Mouse (Mus musculus): Measurements from ENCODE around the gene Rusc2. TPM values are rescaled to one million over a fixed set of nuclear protein-coding genes. Genes with fewer than 3 reads are reported as not detected.
A peak's percentile ranks its signal among the peaks of the same experiment; 100 is the strongest.

The Rusc2 gene
- total and polyA plus RNA-seq, 3 experiments, result 2.4 to 7.3 TPM; not detected in 1

GRCm38 (mm10) chr4:43441639-43442038, 59.9 kb downstream of the Rusc2 start, which contains the start of gene Tesk1:
Tesk1 (plus strand) TSS chr4:43441939.
- Histone ChIP-seq H3K9me3 (replicated peaks; ENCODE audit: insufficient read depth, low read length) (no peaks in the 10 kb centered on the region), H3K36me3 (ENCODE audit: control insufficient read depth in 1 of 2, insufficient read depth in 2 of 2, low read length in 2 of 2) (no peaks in the 10 kb centered on the region), H3K27me3 (ENCODE audit: control insufficient read depth in 1 of 2, insufficient read depth in 2 of 2, low read length in 2 of 2) (no peaks in the 10 kb centered on the region), H3K9ac (ENCODE audit: control insufficient read depth, low read depth, low read length, poor library complexity, severe bottlenecking) (peak within 1 kb of the TSS; percentile 59), H3K27ac (ENCODE audit: control insufficient read depth, low read depth, low read length) (peak within 1 kb of the TSS; percentile 30), H3K4me1 (ENCODE audit: control insufficient read depth in 1 of 2, insufficient read depth in 2 of 2, low read length in 2 of 2) (peaks cover 0 to 1% of the 10 kb centered on the region in 2 experiments; a peak in 2 of 4 replicates), H3K79me2 (ENCODE audit: control insufficient read depth, insufficient read depth, low read length, poor library complexity) (peaks cover 3% of the 10 kb centered on the region; the same call in 1 of the 2 replicates), H3K4me3 (ENCODE audit: control insufficient read depth in 1 of 2, insufficient read depth in 1 of 2, low read depth in 2 of 2, low read length in 2 of 2) (peak within 1 kb of the TSS; percentile 78 to 90)
- no peak for DNase-seq (ENCODE audit: low read depth, low spot score)
- TF ChIP-seq ZKSCAN1 (IDR thresholded peaks at IDR 0.05; ENCODE audit: low read depth, low read length) (no peak), BHLHE40 (IDR thresholded peaks at IDR 0.05; ENCODE audit: borderline replicate concordance, low read depth, low read length) (no peak), MAFK (IDR thresholded peaks at IDR 0.05; ENCODE audit: borderline replicate concordance, low read depth, low read length) (no peak), ZC3H11A (IDR thresholded peaks at IDR 0.05; ENCODE audit: low read depth, low read length) (no peak), UBTF (IDR thresholded peaks at IDR 0.05; ENCODE audit: borderline replicate concordance, insufficient read depth, low read depth, low read length) (no peak), GABPA (IDR thresholded peaks at IDR 0.05; ENCODE audit: low read depth, low read length) (no peak), RCOR1 (IDR thresholded peaks at IDR 0.05; ENCODE audit: low read depth, low read length) (no peak), ELF1 (IDR thresholded peaks at IDR 0.05; ENCODE audit: low read depth, low read length) (no peak), TBP (IDR thresholded peaks at IDR 0.05; ENCODE audit: low read depth, low read length) (no peak), MEF2A (IDR thresholded peaks at IDR 0.05; ENCODE audit: extremely low read depth, insufficient replicate concordance, low read depth, low read length, poor library complexity, severe bottlenecking) (no peak), ZMIZ1 (IDR thresholded peaks at IDR 0.05; ENCODE audit: low read depth, low read length) (no peak), ETS1 (IDR thresholded peaks at IDR 0.05; ENCODE audit: low read depth, low read length) (no peak), ZNF384 (IDR thresholded peaks at IDR 0.05; ENCODE audit: low read depth, low read length) (no peak), USF2 (IDR thresholded peaks at IDR 0.05; ENCODE audit: borderline replicate concordance in 1 of 2, insufficient read depth in 1 of 2, low read depth in 1 of 2, low read length in 2 of 2) (no peak), CHD1 (IDR thresholded peaks at IDR 0.05; ENCODE audit: low read depth, low read length) (no peak), SIN3A (IDR thresholded peaks at IDR 0.05; ENCODE audit: low read length) (no peak), POLR2AphosphoS2 (IDR thresholded peaks at IDR 0.05; ENCODE audit: low read length) (no peak)

DNA sequence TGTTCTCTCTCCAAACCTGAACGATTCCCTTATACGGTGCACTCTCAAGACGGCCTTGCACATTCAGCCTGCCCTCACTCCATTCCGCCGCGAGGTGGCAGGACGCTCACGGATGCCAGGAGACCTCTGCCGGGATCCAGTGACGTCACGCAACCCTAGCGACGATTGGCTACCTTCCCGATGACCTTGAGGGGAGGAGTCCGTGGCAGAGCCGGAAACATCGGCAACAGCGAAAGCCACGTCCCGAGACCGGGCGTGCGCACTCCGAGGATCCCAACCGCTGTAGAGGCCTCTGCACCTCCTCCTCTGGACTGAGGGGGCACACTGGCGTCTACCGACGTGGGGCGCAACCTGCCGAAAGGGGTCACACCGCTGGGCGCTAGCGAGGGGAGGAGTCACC, 60.3 kb downstream of the Rusc2 start:
- Histone ChIP-seq H3K9me3 (replicated peaks; ENCODE audit: insufficient read depth, low read length) (no peaks in the 10 kb centered on the region), H3K4me1 (ENCODE audit: control insufficient read depth in 1 of 2, insufficient read depth in 2 of 2, low read length in 2 of 2) (peaks cover 0 to 1% of the 10 kb centered on the region in 2 experiments; a peak in 2 of 4 replicates), H3K27me3 (ENCODE audit: control insufficient read depth in 1 of 2, insufficient read depth in 2 of 2, low read length in 2 of 2) (no peaks in the 10 kb centered on the region), H3K79me2 (ENCODE audit: control insufficient read depth, insufficient read depth, low read length, poor library complexity) (peaks cover 3% of the 10 kb centered on the region; the same call in 1 of the 2 replicates), H3K4me3 (ENCODE audit: control insufficient read depth in 1 of 2, insufficient read depth in 1 of 2, low read depth in 2 of 2, low read length in 2 of 2) (peak overlapping the region; percentile 78 to 90), H3K9ac (ENCODE audit: control insufficient read depth, low read depth, low read length, poor library complexity, severe bottlenecking) (peak overlapping the region; percentile 59), H3K27ac (ENCODE audit: control insufficient read depth, low read depth, low read length) (peak overlapping the region; percentile 30), H3K36me3 (ENCODE audit: control insufficient read depth in 1 of 2, insufficient read depth in 2 of 2, low read length in 2 of 2) (no peaks in the 10 kb centered on the region)
- DNase-seq (ENCODE audit: low read depth, low spot score), result peak; percentile 99
- TF ChIP-seq ETS1 (IDR thresholded peaks at IDR 0.05; ENCODE audit: low read depth, low read length) (no peak), RAD21 (IDR thresholded peaks at IDR 0.05; ENCODE audit: low read depth, low read length) (peak; percentile 83), CTCF (IDR thresholded peaks at IDR 0.05 in 2 of 3, conservative IDR thresholded peaks at IDR 0.05 in 1 of 3; ENCODE audit: control insufficient read depth in 1 of 3, insufficient read depth in 1 of 3, low read depth in 2 of 3, low read length in 3 of 3, poor library complexity in 1 of 3, severe bottlenecking in 1 of 3) (peak; percentile 61 to 97 (median 71)), SIN3A (IDR thresholded peaks at IDR 0.05; ENCODE audit: low read length) (peak; percentile 84), ELF1 (IDR thresholded peaks at IDR 0.05; ENCODE audit: low read depth, low read length) (peak; percentile 87), RCOR1 (IDR thresholded peaks at IDR 0.05; ENCODE audit: low read depth, low read length) (no peak), MAX (IDR thresholded peaks at IDR 0.05; ENCODE audit: low read length) (peak; percentile 54; the same call in 1 of the 2 replicates), MYB (IDR thresholded peaks at IDR 0.05; ENCODE audit: low read depth, low read length) (0 out of 2 replicates have a peak, but pooled peaks have one; percentile 28), MXI1 (IDR thresholded peaks at IDR 0.05; ENCODE audit: low read depth, low read length) (peak; percentile 85), EP300 (IDR thresholded peaks at IDR 0.05; ENCODE audit: low read depth in 1 of 2, low read length in 2 of 2) (0 out of 4 replicates have a peak, but pooled peaks of 1 of the 2 experiments have one; percentile 20), POLR2AphosphoS2 (IDR thresholded peaks at IDR 0.05; ENCODE audit: low read length) (no peak), ZNF384 (IDR thresholded peaks at IDR 0.05; ENCODE audit: low read depth, low read length) (no peak), BHLHE40 (IDR thresholded peaks at IDR 0.05; ENCODE audit: borderline replicate concordance, low read depth, low read length) (0 out of 2 replicates have a peak, but pooled peaks have one; percentile 7), MAZ (IDR thresholded peaks at IDR 0.05; ENCODE audit: low read depth, low read length) (peak; percentile 86), TAL1 (IDR thresholded peaks at IDR 0.05; ENCODE audit: low read length) (no peak), TBP (IDR thresholded peaks at IDR 0.05; ENCODE audit: low read depth, low read length) (peak; percentile 52; the same call in 1 of the 2 replicates), MYC (IDR thresholded peaks at IDR 0.05; ENCODE audit: low read depth, low read length) (0 out of 2 replicates have a peak, but pooled peaks have one; percentile 18), NRF1 (IDR thresholded peaks at IDR 0.05; ENCODE audit: insufficient read depth, low read depth, low read length, poor library complexity, severe bottlenecking) (peak; percentile 73), SMC3 (IDR thresholded peaks at IDR 0.05; ENCODE audit: low read depth, low read length) (peak; percentile 94), MEF2A (IDR thresholded peaks at IDR 0.05; ENCODE audit: extremely low read depth, insufficient replicate concordance, low read depth, low read length, poor library complexity, severe bottlenecking) (0 out of 2 replicates have a peak, but pooled peaks have one; percentile 23)

Data from MEL (cell line).